Mouse (Mus musculus) small intestine, adult 10 weeks (tissue): ENCODE data around the gene Dgkz. TPM values are rescaled to one million over a fixed set of nuclear protein-coding genes. Genes with fewer than 3 reads are reported as not detected.

ENCODE experiments used
- polyA plus RNA-seq: library from polyadenylated mRNA; stranded (reverse); fragments of 350-450 nt; fragmentation: Illumina TruSeq; extraction: RNeasy Lipid Tissue Mini Kit (QIAGEN cat#74804); gene quantifications from one replicate; pipeline ENCODE4 v1.2.3, GENCODE M21; 2014; ENCODE audit warnings: low replicate concordance

Gene Dgkz
- 0.56 TPM for polyA plus RNA-seq

DNA sequence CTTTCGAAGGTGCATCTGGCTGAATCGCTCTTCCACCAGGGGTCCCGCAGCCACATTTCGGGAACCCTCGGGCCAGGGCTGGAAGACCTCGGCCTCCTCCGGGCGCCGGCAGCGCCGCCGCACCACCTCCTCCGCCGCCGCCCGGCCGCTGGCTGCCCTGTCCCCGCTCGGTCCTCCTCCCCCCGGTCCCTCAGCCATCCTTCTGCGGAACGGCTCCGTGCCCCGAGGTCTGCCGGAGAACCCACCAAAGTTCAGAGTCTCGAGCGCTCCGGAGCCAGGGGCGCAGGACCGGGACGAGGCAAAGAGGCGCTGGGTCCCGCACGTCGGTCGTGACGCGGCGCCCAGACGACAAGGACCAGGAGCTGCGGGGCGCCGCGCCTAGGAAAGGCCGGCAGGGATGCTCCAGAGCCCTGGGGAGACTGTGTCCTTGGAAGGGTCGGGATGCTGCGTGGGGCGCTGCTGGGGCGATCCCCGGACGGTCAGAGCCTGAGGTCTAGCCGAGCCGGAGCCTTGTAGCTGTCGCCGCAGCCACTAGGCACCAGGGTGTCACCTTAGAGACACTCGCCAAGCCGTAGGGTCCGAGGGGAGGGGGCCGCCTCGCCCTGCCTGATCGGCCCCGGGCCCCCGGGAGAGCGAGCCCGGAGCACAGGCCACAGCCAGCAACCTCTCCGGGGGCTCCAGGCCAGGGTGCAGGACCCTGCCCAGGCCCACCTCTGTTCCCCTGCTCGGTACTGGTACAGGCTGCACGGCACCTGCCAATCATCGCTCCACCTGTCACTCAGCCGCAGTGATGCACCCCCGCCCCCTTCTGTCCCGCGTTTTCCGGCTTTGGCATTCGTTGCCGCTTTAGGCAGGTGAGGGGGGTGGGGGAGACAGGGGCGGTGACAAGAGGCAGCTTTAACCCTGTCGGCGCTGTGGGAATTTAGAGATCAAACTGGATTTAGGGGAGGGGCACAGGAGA lies at the start of gene Dgkz:
TSS of gene Dgkz (minus strand) at position 284 of the 961 bp plus-strand sequence.

DNA sequence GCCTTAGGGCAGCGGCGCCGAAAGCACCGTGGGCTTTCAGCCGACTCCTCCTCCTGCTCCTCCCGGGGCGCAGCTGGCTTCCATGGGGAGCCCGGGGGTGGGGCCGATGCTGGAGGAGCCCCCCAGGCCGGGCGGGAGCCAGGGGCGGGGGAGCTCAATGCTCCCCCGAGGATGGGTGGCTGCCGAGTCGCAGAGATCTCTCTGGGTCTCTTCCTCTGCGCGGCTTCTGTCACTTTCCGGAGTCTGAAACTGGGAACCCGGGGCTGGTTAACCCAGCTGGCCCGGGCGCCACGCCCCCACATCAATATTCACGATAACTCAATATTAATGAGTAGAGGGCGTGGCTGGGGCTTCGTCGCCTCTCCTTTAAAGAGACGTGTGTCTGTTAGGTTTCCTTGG lies 48.6 kb upstream of the Dgkz start, which contains the start of gene Creb3l1:
TSS of gene Creb3l1 (minus strand) at position 229 of the 399 bp plus-strand sequence.

DNA sequence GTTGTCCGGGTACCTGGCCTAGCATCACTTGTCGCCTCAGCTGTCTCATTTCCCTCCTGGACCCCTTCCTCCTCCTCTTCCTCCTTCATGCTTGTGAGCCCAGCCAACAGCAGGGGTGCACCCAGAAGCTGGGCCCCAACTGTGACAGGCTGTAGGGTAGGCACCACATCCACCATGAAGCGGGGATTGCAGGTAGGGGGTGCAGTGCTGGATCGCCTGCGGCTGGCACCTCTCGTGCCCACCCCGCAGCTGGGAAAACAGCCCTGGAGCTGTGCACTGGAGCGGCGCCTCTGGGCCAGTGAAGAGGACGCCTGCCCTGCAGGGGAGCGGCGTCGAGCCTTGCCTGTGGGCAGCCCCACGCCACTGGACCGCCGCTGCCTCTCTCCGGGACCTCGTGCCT lies 30.2 kb downstream of the Dgkz start, which contains the start of gene Gm9821:
TSS of gene Gm9821 (plus strand) at position 221 of the 400 bp plus-strand sequence.

DNA sequence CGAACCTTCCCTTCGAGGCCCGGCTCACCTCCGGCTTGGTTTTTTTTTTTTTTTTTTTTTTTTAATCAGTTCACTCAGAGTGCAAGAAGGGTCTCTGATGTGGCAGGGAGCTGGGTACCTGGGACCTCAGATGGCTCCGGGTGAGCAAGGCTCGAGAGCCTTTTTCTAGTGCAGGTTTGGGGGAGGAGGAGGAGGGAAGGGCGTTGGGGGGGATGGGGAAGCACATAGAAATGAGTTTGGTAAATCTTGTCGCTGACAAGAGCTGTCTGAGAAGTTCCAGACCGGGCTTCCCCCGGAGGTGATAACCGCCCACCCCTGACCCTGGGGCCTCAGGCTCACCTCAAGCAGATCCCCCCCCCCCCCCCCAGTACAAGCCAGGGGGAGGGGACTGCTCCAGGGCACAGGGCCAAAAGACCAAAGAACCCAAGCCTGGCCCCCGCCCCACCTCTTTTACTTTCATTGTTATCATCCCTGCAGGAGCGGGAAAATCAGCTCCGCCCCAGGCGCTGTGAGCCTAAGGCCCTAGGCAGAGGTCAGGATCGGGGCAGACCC lies 43.4 kb downstream of the Dgkz start, which contains the start of gene Mdk:
TSS of gene Mdk (minus strand) at position 138 of the 552 bp plus-strand sequence.

DNA sequence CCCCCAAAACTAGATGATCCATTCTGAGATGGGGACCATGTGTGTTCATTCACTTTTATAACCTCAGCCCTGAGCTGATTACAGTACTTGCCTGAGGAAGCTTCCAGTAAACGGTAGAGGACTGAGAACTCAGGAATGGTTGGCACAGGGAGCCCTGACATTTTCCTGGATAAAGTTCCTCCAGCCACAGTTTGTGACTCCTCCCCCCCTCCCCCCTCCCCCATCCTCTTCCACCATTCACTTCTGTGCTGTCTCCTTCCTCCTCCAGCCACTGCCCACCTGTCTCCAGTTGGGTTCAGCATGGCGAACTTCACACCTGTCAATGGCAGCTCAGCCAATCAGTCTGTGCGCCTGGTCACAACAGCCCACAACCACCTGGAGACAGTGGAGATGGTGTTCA lies 48.7 kb downstream of the Dgkz start, which contains the start of gene Chrm4:
TSS of gene Chrm4 (plus strand) at position 301 of the 400 bp plus-strand sequence.

Other genes starting within 250 kb of the Dgkz start
- 3.3 TPM for gene Ambra1, start 245.7 kb downstream of the Dgkz start, polyA plus RNA-seq
- gene Chrm4, start 48.6 kb downstream of the Dgkz start, polyA plus RNA-seq: not detected
- gene Mdk, start 43.6 kb downstream of the Dgkz start, polyA plus RNA-seq: 0.85 TPM
- not detected for gene Gm9821, start 30.2 kb downstream of the Dgkz start, polyA plus RNA-seq
- gene Creb3l1, start 48.6 kb upstream of the Dgkz start, polyA plus RNA-seq: 5.2 TPM
- 24.8 TPM for gene Phf21a, start 117.3 kb upstream of the Dgkz start, polyA plus RNA-seq